Mouse (Mus musculus): ENCODE results near the gene H2-Oa. TPM values are rescaled to one million over a fixed set of nuclear protein-coding genes. Genes with fewer than 3 reads are reported as not detected.
"Not testable (repeated sequence)": the region's sequence is repeated elsewhere in the genome, so short reads cannot be mapped to it uniquely, and the experiment has no call there.

H2-Oa gene
- total RNA-seq, 2 experiments from 2014 or later = not detected

DNA sequence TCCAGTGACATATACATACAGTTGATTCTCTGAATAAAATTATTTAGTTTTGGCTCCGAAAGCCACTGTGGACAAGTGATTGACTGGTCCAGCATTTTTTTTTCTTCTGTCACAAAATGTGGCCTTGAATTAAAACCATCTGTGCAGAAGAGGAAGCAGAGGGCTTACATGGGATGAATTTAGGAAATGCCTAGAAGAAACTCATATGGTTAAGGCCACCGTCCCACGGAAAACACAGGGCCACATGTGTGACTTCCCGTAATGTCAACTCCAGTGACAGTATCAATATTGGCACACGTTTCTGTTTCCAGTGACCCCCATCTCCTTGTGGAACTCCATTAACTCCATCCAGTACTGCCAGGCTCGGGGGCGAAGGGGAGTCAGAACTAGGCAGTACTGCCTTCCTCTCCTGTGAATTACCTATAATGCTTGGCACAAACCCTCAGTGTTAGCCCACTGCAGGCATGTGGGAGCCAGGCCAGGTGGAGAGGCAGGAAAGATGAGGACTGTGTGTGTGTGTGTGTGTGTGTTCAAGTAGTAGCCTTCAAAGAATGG is 50.4 kb downstream of the H2-Oa start:
- DNase-seq (ENCODE audit: low spot score in 2 of 2) = no peak

- no peak for DNase-seq (ENCODE audit: low spot score in 2 of 2)
These were observed 50.9 kb downstream of the H2-Oa start, which contains the start of gene H2-DMb2 for GRCm38 (mm10) chr17:34143033-34143432. H2-DMb2 (plus strand) TSS chr17:34143307.

DNA sequence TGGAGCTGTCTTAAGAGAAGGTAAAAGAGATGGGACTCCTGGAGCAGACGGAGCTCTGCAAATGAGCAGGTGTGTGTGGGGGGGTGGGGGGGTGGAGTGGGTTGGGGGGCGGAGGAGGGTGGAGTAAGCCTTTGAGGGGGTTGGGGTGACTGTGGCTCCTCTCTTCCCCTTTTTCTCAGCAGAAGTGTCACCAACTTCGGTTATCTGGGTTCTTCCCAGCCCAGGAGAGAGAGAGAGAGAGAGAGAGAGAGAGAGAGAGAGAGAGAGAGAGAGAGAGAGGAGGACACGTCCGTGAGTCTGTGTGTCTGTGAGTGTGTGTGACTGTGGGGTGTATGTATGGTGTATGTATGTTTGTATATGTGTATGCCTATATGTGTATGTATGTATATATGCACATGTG is 51.3 kb downstream of the H2-Oa start:
- no peak for DNase-seq (ENCODE audit: low spot score in 2 of 2)

GRCm38 (mm10) chr17:34144221-34144620 is 52.1 kb downstream of the H2-Oa start:
- DNase-seq (ENCODE audit: low spot score in 2 of 2) = not testable (repeated sequence)

Other genes with a start within 250 kb of the H2-Oa start
- gene Cd320, start 249.2 kb upstream of the H2-Oa start, total RNA-seq (2021) = 10 to 100 TPM; 24.2 to 24.4 TPM
- gene Gm7029, start 218.5 kb upstream of the H2-Oa start, total RNA-seq (2021) = not detected
- gene Kifc1, start 201.7 kb upstream of the H2-Oa start, total RNA-seq (2021) = 1 to 10 TPM; 2.5 to 2.8 TPM
- gene Platr17, start 187.2 kb upstream of the H2-Oa start, total RNA-seq (2021) = under 1 TPM in 1 of 2 experiments, not detected in 1; 0.58 TPM
- 10 to 100 TPM; 27.4 to 34.7 TPM for gene Daxx, start 182.9 kb upstream of the H2-Oa start, total RNA-seq (2021)
- 10 to 100 TPM; 42.0 to 53.5 TPM for gene Tapbp, start 176.4 kb upstream of the H2-Oa start, total RNA-seq (2021)
- 10 to 100 TPM; 33.0 to 35.5 TPM for gene Zbtb22, start 176.4 kb upstream of the H2-Oa start, total RNA-seq (2021)
- 10 to 100 TPM; 62.2 to 63.5 TPM for gene Rgl2, start 162.8 kb upstream of the H2-Oa start, total RNA-seq (2021)
- 10 to 100 TPM; 92.3 to 94.0 TPM for gene Pfdn6, start 152.0 kb upstream of the H2-Oa start, total RNA-seq (2021)
- 10 to 100 TPM; 12.5 to 13.8 TPM for gene Wdr46, start 151.7 kb upstream of the H2-Oa start, total RNA-seq (2021)
- 1 to 10 TPM; 5.9 to 6.5 TPM for gene B3galt4, start 140.9 kb upstream of the H2-Oa start, total RNA-seq (2021)
- gene Vps52, start 136.5 kb upstream of the H2-Oa start, total RNA-seq (2021) = 10 to 100 TPM; 71.1 to 71.2 TPM
- 100 to 1,000 TPM; 332 to 337 TPM for gene Rps18, start 136.3 kb upstream of the H2-Oa start, total RNA-seq (2021)
- gene H2-K1, start 92.0 kb upstream of the H2-Oa start, total RNA-seq (2021) = 10 to 100 TPM; 30.9 to 33.6 TPM
- gene Ring1, start 67.7 kb upstream of the H2-Oa start, total RNA-seq (2021) = 10 to 100 TPM; 31.6 to 34.6 TPM
- 10 to 100 TPM; 39.3 to 43.2 TPM for gene H2-Ke6, start 64.3 kb upstream of the H2-Oa start, total RNA-seq (2021)
- gene Slc39a7, start 60.7 kb upstream of the H2-Oa start, total RNA-seq (2021) = 100 to 1,000 TPM in 1 of 2 experiments, 10 to 100 TPM in 1; 96.1 to 101 TPM
- 10 to 100 TPM; 80.6 to 84.1 TPM for gene Rxrb, start 60.5 kb upstream of the H2-Oa start, total RNA-seq (2021)
- 10 to 100 TPM; 14.5 to 14.6 TPM for gene Col11a2, start 52.9 kb upstream of the H2-Oa start, total RNA-seq (2021)
- 10 to 100 TPM; 22.3 to 26.5 TPM for gene H2-DMa, start 27.2 kb downstream of the H2-Oa start, total RNA-seq (2021)
- 100 to 1,000 TPM; 177 to 179 TPM for gene Brd2, start 30.3 kb downstream of the H2-Oa start, total RNA-seq (2021)
- 1 to 10 TPM; 1.2 to 1.8 TPM for gene H2-DMb2, start 51.0 kb downstream of the H2-Oa start, total RNA-seq (2021)
- gene H2-DMb1, start 60.7 kb downstream of the H2-Oa start, total RNA-seq (2021) = 1 to 10 TPM; 2.2 to 2.7 TPM
- 1 to 10 TPM; 3.1 to 3.2 TPM for gene Tap1, start 95.2 kb downstream of the H2-Oa start, total RNA-seq (2021)
- 1 to 10 TPM; 2.6 to 2.8 TPM for gene Psmb9, start 95.4 kb downstream of the H2-Oa start, total RNA-seq (2021)
- gene Psmb8, start 105.4 kb downstream of the H2-Oa start, total RNA-seq (2021) = 1 to 10 TPM; 4.6 to 5.5 TPM
- 10 to 100 TPM; 10.7 to 11.7 TPM for gene Tap2, start 111.2 kb downstream of the H2-Oa start, total RNA-seq (2021)
- under 1 TPM; 0.40 to 0.44 TPM for gene H2-Ob, start 146.6 kb downstream of the H2-Oa start, total RNA-seq (2021)
- gene H2-Ab1, start 165.3 kb downstream of the H2-Oa start, total RNA-seq (2021) = 1 to 10 TPM; 3.2 to 5.2 TPM
- gene H2-Aa, start 195.5 kb downstream of the H2-Oa start, total RNA-seq (2021) = 1 to 10 TPM; 4.5 to 5.9 TPM
- 1 to 10 TPM; 4.0 to 6.0 TPM for gene H2-Eb1, start 213.5 kb downstream of the H2-Oa start, total RNA-seq (2021)
- not detected for gene H2-Eb2, start 233.3 kb downstream of the H2-Oa start, total RNA-seq (2021)

Measured in left cerebral cortex, adult 18-20 months (tissue).